Mouse (Mus musculus) kidney, adult 11 months (tissue): ENCODE data around the gene Shld1.

Experiments used
- DNase-seq: peaks from one replicate; pipeline ENCODE4 v3.0.0; 2022

The Shld1 gene

DNA sequence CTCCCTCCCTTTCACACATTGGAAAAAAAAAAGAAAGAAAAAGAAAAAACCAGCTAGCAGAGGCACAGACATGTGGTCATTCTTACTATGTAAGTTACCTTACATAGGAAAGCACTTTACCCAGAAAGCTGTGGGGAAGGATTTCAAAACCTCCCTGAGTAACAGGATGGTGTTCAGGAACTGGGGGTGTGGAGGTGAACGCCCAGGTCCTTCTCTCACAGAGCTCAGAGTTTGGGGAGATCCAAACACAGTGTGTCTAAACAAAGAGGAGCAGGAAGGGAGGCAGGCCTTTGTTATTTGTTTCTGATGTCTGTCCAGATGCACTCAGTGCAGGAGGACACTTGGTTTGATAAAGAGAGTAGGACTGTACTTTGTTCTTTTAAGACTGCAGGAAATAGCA is 5.6 kb downstream of the Shld1 start:
- no peak for DNase-seq

DNA sequence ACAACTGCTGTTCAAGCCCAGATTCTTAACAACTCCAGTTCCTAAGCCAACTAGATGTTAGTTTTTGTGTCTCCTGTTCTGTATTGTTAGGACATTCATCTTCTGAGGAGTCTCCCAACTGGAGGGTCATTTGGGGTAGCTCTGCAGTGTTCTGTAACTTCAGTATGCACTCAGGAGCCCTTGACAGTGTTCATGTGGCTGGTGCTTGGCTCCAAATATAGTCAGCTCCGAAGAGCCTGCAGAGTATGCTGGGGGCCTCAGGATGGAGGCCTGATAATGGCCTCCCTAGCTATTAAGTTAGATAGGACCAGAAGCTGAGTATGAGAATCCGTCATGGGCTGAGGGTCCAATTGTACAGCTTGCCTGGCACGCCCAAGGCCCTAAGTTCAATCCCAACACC is 7.2 kb downstream of the Shld1 start:
- DNase-seq = no peak

DNA sequence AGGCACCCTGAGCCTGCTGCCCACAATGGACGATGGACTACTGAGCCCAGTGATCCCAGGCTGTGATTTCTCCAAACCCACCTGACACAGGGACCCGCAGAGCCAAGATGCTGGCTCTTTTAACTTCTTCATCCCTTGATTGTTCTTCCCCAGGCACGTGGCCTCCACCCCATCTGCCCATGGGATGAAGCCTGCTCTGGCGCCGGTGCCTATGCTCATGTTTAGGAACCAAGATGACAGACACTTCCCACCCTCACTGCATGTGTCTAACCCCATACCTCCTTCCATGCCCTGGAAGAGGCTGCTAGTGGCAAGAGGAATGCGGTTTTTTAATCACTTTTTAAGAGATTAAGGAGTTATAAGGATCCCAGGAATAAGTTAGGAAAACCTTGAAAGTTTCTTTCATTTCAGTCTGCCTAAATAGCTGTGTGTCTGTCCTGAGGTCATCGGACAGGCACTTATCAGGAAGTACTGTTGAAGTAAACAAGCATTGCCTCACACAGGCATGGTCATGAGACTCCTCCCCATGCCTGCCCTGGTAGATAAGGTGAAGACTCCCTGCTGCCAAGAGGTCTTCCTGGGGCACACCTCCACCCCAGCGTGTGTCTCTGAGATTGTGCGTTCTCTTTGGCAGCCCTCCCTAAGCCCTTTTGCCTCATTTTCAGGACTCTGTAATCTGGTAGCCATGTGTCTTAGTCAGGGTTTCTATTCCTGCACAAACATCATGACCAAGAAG is 8.8 kb downstream of the Shld1 start:
- no peak for DNase-seq

DNA sequence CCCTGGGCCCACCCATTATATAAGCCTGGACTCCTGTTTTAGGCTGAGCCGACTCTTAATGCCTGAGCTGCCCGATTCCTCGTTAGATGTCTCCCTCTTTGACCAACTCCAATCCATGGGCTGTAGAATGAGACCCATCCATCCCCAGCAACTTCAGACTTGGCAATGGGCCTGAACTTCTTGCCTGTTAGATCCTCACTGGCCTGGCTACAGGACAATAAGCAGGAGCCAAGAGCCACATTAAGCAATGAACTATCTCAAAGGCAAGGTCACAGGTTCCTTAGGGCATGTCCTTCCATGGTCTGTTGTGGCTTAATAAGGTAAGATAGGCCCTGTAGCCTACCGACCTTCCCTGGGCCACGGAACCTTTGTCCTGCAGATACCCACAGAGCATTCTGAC is 9.8 kb downstream of the Shld1 start:
- DNase-seq = no peak

DNA sequence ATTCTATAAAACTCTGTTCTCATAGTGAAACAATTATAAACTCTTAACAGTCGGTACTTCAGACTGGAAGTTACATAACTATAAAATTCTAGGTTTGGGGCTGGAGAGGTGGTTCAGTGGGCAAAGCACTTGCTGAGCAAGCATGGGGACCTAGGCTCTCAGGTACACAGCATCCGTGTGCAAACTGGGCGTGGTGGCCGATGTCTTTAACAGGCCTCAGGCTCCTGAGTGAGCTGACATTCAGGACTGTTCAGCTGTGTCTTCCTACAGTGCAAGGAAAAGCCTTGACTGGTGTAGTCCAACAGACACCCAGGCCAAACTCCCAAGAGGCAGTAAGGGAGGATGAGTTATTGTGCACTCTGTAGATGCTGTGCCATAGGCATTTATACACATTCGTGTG is 10.5 kb downstream of the Shld1 start:
- DNase-seq = no peak

DNA sequence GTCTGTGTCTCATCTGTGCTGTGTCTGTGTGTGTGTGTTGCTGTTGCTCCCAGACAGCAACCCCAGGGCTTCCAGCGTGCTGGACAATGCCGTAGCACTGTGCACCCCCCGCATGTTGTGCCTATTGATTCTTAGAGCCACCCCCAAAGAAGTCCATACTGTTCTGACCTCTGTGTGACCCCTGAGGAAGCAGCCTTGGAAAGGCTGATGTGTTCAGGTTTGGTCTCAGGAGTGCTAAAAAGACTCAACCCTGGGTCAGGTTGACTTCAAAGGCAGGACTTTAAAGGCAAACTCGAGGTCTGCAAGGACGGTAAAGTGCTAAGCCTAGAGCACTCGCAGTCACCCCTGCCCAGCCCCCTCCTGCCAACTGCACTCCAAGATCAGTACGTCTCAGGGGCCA is 11.0 kb downstream of the Shld1 start:
- no peak for DNase-seq

DNA sequence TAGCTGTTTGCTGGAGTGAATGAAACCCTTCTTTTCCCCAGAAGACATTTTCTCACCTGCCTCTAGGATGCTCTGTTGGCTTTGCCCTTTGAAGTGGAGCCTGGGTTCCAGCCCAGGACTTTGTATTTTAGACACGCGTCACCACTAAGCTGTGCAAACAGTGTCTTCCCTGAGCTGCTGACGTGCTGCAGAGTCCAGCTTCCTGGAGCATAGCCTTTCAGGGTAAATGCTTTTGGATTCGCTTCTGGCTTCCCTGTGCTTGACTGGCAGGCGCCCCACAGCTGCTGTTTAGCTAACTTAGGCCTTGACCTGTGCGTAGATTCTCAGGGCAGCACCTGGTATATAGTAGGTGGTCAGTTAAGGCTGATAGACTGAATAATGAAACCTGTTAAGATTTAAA is 11.7 kb downstream of the Shld1 start:
- peak; percentile 47 for DNase-seq

DNA sequence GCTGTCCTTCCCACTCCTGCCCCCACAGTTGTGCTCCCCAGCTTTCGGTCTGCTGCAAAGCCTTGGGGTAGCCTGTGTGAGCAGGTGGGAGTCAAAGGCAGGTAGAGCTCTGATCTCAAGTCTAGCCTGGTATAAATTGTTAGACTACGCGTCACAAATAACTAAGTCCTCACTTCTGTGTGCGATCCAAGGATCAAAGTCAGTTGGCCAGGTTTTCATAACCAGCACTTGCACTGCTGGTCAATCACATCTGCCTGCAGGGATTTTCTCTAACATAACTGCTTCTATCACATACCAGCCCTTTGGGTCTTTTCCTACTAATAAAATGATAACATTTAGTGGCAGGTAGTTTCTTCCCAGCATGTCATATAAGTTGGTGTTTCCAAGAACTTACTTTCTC is 14.2 kb downstream of the Shld1 start:
- DNase-seq = no peak

DNA sequence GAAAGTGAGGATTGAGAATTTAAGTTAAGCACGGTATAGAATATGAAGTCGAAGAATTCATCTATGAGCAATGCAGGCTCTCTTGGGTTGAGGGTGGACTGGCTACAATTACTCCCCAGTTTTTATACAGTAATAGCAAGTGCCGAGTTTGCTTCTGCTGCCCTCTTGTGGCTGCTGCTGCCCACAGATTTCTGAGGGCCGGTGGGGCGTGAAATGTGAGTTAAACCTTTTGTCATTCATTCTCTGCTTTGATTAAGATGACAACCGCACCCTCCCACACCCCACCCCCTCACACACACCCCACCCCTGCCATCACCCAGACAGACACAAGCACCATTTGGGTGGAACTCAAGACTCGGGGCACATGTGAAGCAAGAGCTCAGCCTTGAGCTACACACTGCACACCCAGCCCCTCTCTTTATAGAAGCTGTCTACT is 14.7 kb downstream of the Shld1 start:
- peak; percentile 19 for DNase-seq

DNA sequence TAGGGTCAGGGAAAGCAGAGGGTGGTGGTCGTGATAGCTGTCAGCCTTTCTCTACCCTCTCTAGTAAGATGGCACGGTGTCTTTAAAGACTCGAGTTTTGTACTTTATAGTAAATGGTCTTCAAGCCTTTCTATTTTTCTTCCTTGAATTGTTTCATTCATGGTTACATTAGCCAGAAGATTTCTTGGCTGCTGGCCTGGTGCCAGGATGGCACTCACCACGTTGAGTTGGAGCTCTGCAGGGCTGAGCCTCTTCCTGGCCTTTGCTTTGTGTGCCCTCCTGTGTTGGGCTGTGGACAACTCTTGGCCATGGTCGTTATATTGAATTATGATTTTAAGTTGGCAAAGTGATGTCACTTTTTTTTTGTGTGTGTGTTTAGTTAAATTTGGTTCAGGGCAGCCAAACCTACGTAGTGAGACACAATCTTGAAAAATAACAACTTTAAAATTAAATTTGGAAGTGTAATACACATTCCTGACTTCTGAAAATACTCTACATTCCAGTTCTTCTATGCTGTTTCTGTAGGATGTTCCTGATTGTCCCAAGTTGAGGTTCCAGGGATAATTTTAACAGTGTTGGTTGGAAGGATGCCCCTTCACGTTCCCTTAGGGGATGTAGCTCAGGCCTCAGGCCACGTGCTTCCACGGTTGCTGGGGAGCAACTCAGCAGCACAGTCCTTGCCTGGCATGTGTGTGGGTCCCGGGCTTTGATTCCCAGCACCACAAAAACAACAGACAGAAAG is 18.7 kb downstream of the Shld1 start:
- DNase-seq = no peak

DNA sequence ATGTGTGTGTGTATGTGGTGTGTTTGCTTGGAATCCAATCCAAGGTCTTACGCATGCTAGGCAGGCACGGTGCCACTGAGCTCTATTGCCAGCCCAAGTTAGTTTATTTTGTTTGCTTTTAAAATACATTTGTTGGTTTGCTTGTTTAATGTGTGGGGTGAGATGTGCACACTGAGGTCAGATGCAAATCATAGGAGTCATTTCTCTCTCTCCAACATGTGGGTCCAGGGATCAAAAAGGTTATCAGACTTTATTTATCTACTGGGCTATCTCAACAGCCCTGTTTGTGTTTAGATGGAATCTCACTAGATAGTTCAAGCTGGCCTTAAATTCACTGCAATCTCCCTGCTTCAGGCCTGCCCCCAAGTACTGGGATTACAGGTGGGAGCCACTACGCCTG is 19.6 kb downstream of the Shld1 start:
- no peak for DNase-seq

DNA sequence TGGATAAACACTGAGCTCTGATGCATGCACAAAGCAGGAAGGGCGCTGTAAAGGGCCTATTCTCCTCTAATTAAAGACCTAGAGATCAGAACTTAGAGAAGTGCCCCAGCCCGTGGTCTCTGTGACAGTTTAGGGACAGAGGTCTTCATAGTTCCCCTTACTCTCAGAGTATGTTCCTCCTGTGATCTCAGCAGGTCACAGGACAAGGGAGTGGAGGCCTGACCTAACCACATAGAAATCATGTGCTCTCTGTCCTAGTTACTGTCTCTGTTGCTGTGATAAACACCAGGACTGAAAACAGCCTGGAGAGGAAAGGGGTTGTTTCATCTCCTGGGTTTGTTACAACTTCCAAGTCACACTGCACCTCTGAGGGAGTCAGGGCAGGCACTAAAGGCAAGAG is 23.8 kb downstream of the Shld1 start:
- no peak for DNase-seq

DNA sequence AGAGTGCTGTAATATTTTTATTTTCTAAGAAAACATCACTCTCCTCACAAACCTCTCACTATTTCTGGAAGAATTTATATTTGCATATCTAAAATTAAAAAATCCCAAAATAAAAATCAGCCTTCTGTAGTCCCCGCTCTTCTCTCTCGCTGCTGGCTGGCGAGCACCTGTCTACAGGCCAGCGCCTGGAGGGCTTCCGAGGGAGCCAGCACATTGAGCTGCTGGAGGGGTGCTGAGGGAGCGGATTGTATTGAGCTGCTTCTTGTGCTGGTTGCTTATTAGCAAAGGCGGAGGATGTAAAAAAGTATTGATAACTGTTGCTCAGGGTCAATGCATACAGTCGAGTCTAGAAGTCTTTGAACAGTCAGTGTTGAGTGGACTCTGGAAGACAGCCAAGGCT is 25.3 kb downstream of the Shld1 start:
- DNase-seq = no peak

DNA sequence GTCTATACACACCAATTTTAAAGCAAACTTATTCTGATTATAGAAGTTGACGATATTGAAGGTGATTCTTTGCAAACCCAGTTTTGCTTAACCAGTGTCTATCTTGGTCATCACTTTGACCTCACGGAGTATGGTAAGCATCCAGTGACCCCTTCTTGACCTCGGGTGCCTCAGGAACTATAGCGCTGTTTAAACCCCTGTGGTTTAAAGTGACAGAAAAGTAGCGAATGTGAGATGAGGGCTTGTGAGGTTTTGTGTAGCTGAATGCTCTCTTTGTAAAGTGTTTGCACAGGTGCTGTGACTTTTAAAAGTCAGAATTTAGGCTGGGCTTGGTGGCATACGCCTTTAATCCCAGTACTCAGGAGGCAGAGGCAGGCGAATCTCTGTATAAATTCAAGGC is 27.8 kb downstream of the Shld1 start:
- DNase-seq = no peak

DNA sequence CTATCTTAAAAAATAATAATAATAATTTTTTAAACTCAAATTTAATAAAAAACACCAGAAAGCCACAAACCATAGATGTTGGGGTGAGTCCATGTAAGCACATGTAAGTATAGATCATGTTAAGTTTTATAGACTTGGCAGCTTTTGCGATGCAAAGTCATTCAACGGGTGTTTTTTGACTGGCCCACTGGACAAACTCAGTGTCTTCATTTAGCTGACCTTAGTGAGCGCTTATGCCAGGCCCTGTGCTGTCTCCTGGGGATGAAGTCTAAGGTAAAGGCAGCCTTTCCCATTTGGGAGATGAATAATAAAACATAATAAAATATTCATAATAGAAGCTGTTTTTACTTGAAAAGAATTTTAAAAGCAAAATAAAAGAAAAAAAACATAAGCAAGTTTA is 28.2 kb downstream of the Shld1 start:
- no peak for DNase-seq

DNA sequence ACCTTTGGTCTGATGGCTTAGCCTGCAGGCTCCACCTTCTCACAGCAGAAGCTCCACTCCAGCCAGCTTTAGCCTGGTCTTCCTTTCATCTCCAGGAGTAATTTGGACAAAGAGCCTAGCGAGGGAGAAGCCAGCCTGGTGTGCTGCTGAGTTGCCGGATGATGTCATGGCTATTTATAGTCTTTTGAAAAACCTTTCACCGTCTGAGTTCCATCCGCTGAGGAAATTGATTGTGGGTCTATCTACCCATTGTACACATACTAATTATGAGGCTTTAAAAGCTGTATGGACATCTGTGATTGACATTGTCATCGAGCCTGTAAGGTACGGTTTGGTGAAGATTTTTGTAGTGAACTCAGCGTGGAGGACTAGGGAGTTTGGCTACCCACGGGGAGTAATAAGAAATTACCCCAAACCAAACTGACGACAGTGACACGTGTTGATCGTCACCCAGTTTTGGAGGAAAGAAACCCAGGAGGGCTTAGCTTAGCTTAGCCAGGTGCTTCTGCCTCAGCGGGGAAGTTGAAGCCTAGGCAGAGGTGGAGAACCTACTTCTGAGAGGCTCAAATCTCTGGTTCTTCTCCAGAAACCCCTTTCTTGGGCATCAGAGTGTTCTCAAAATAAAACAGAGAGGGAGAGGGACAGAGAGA is 28.8 kb downstream of the Shld1 start:
- DNase-seq = no peak

DNA sequence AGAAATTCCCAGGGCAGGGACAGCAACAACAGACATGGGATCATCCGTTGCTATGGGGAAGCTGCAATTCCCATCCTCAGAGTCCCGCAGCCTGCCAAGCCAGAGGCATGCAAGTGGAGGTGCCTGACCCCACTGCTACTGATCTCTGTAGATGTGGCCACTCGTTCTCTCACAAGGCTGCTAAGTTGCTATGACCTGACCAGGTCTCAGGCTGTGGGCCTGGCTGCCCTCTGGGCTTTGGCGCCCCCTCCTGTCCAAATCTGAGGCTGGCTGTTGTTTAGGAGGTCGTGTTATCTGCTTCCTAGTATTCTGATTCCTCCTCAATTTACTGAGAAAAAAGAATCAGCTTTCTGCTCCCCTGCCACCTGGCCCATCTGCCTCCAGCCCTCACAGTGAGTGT is 29.4 kb downstream of the Shld1 start:
- no peak for DNase-seq

DNA sequence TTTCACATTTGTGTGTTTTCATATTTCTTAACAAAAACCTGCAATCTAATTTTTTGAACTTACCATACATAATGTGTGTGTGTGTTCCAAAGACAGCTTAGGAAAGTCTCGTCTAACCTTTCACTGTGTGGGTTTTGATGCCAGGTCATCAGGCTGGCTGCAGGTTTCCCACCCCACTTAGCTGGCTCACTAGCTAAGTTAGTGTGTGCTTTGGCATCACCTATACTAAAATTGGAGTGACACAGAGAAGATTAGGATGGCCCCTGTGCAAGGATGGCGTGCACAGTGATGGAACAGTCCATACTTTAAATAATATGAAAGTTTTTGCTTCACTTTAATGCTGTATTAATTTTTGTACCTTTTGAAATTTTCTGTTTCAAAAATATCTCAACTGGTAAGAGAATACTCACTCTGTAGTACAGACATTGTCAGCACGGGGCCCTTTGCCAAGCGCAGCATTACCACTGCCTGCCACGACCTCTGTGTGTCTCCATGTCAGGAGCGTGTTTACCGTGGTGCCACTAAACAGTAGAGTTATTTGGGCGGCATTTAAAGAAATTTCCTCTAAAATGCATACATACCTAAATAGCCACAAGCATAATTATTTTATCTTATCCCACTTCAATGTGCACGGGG is 30.3 kb downstream of the Shld1 start:
- DNase-seq = no peak

DNA sequence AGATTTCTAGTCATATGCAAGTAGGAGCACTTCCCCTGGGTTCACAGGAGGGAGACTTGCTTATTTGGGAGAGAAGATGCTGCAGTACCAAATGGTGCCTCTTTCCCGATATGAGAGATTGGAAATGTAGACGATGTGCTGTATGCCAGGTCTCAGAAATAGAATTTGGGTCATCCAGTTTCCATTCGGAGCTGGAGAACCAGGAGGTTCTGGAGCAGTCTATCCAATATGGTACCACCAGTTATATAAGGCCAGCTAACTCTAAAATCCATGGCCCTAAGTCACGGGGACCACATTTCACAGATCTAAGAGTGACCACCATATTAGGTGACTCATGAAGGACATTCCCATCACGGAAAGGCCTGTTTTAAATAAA is 30.8 kb downstream of the Shld1 start:
- DNase-seq = no peak

DNA sequence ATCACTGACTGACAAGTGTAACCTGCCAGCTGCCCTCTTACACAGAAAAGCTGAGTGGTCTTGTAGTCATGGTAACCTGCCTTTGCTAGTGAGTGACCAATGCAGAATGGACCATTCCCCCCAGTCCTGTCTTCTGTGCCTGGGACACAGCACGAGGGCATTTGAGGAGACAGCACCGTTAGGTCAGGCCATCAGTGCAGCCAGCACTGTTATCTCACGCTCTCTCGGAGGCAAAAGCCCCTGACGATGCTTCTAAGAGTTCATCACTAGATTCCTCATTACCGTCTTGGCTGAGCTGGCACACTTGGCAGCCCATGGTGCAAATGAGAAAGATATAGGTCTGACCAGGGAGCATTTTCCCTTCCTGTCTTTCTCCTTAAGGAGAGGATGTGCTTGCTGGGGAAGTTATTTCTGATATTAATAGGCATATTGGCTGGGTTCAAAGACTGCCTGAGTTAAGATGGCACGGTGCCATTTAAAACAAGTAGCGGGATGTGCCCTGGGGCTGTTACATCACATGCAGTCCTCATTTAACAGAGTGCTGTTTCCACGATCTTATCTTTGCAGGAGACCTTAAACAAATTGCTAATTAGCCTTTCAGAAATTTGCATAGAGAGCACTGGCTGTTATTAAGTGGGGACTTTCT is 34.3 kb downstream of the Shld1 start:
- no peak for DNase-seq

DNA sequence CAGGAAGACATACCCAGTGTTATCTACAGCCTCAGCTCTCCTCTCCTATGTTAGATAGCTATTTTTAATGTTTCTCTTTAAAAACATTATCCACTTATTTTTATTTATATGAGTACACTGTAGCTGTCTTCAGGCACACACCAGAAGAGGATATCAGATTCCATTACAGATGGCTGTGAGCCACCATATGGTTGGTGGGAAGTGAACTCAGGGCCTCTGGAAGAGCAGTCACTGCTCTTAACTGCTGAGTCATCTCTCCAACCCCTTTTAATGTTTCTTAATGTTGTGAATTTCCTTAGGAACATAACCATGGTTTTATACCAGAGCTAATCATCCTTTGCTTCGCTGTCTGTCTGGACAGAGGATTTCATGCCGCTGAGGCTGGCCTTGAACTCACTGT is 35.1 kb downstream of the Shld1 start:
- no peak for DNase-seq

DNA sequence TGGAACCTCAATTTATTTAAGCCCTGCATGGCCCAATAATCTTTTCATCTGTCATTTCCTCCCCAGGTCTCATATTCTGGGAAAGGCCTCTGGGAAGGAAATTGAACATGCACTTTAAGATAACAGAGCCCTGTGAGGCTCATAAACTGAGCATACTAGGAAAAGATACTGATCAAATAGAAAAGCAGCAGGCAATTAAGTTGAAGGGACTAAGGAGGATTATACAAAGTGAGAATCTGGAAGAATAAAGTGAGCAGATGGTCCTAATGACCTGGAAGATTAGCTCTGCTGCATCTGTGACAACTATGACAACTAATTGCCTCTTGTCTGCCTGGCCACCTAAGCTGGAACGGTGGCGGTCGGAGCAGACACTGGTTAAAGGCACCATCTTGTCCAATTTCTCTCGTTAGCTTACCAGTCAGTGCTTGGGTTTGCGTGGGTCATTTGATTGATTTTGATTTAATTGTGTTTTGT is 37.3 kb downstream of the Shld1 start:
- DNase-seq = no peak

DNA sequence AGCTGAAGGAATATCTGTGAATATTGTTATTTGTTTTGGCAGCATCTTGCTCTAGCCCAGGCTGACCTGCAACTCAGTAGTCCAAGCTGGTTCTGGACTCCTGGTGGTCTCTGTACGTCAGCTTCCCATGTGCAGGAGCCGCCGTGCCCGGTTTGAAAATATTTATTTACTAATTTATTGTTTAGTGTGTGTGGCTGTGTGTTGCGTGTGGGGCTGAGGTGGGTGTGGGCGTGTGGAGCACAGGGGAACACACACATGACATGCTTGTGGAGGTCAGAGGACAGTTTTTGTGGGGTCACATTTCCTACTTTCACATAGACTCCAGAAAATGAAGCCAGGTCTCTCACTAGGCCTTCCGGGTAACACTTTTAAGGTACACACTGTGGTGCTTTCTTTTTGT is 37.8 kb downstream of the Shld1 start:
- DNase-seq = no peak
